Mouse (Mus musculus): Measurements from ENCODE around the gene Fam124a. TPM values are rescaled to one million over a fixed set of nuclear protein-coding genes. Genes with fewer than 3 reads are reported as not detected.
"Not testable (repeated sequence)": the region's sequence is repeated elsewhere in the genome, so short reads cannot be mapped to it uniquely, and the experiment has no call there.

Gene Fam124a
- polyA plus RNA-seq, 1 experiment from 2014 or later = 50.7 TPM

- no peak for ATAC-seq (replicated peaks)
Observed at GRCm38 (mm10) chr14:62553786-62554185, 1.8 kb upstream of the Fam124a start.

DNA sequence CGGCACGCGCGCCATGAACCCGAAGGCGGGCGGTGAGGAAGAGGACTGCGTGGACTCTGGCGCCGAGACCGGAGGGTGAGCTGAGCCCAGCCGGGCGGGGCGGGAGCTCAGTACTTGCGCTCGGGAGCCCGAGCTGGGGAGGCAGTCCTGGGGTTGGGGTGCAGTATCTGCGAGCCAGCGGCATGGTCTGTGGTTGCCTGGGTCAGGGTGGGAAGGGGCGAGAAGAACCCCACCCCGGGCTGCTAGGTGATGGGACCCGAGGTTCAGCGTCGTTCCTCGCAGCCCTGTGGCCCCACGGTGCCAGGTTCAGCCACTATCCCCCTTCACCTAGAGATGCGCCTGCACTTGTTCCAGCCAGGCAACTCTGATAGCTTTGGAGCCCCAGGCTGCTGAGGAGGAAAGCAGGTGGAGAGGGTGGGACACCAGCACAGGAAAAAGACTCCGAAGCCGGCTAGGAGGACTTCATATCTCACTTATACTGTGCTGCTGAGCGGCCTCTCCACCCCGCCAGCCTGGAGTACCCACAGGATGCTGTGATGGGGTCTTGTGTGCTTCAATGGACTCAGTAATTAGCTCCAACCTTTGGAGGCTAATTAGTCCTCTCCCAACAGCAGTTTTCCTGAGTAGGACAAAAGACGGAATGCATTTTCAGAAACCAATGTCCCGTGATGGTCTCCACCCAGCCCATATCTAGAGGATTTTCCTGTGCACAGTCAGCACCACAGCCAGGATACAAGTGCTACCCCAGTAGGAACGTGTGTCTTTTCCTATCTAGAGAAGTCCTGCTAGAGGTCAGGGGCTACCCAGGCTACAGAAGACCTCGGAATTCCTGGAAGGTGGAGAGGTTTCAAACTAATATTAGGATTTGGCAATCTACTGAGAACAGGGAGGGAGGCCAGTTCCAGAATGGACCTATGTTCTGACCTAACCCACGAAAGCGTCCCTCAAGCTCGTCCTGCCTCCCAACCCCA is 588 bp downstream of the Fam124a start:
- Histone ChIP-seq H3K36me3 (replicated peaks) (no peaks in the 10 kb centered on the region), H3K9me3 (no peaks in the 10 kb centered on the region), H3K4me2 (peak overlapping the region; percentile 90), H3K4me1 (peaks cover 30% of the 10 kb centered on the region), H3K27ac (peak overlapping the region; percentile 79), H3K27me3 (replicated peaks) (no peaks in the 10 kb centered on the region), H3K4me3 (peak overlapping the region; percentile 83), H3K9ac (peak overlapping the region; percentile 74)
- WGBS = 8% methylated on average over 36 of the region's 38 CpGs
- ATAC-seq (replicated peaks) = peak; percentile 85

More at GRCm38 (mm10) chr14:62553786-62554185, 1.8 kb upstream of the Fam124a start:
- no peak overlapping the region for H3K27ac ChIP-seq
- H3K4me2 ChIP-seq = no peak overlapping the region
- H3K27me3 ChIP-seq (replicated peaks) = no peaks in the 10 kb centered on the region
- no peak overlapping the region for H3K9ac ChIP-seq
- H3K9me3 ChIP-seq = no peaks in the 10 kb centered on the region
- H3K36me3 ChIP-seq (replicated peaks) = no peaks in the 10 kb centered on the region
- H3K4me1 ChIP-seq = peaks cover 28% of the 10 kb centered on the region
- 74% methylated on average over 5 of the region's 5 CpGs for WGBS
- no peak overlapping the region for H3K4me3 ChIP-seq

GRCm38 (mm10) chr14:62557111-62557510 is 1.6 kb downstream of the Fam124a start:
- Histone ChIP-seq H3K27ac (no peak overlapping the region), H3K4me2 (peak overlapping the region; percentile 90), H3K9me3 (no peaks in the 10 kb centered on the region), H3K36me3 (replicated peaks) (no peaks in the 10 kb centered on the region), H3K27me3 (replicated peaks) (no peaks in the 10 kb centered on the region), H3K4me1 (peaks cover 39% of the 10 kb centered on the region), H3K4me3 (peak overlapping the region; percentile 83), H3K9ac (no peak overlapping the region)
- 89% methylated on average over 3 of the region's 3 CpGs for WGBS
- ATAC-seq (replicated peaks) = no peak

GRCm38 (mm10) chr14:62561875-62562748 is 6.6 kb downstream of the Fam124a start:
- Histone ChIP-seq H3K9ac (no peak overlapping the region), H3K4me1 (peaks cover 39% of the 10 kb centered on the region), H3K4me2 (peak overlapping the region; percentile 31), H3K27ac (peak overlapping the region; percentile 63), H3K4me3 (no peak overlapping the region; the same call in 1 of the 2 replicates), H3K9me3 (no peaks in the 10 kb centered on the region), H3K27me3 (replicated peaks) (no peaks in the 10 kb centered on the region), H3K36me3 (replicated peaks) (no peaks in the 10 kb centered on the region)
- ATAC-seq (replicated peaks) = peak; percentile 81
- 27% methylated on average over 17 of the region's 17 CpGs for WGBS

GRCm38 (mm10) chr14:62563679-62564078 is 8.1 kb downstream of the Fam124a start:
- ATAC-seq (replicated peaks) = no peak
- 0 out of 2 replicates have a peak, but pooled peaks cover 2% of the 10 kb centered on the region for H3K36me3 ChIP-seq (replicated peaks)
- peaks cover 27% of the 10 kb centered on the region for H3K4me1 ChIP-seq
- H3K27ac ChIP-seq = no peak overlapping the region
- H3K27me3 ChIP-seq (replicated peaks) = no peaks in the 10 kb centered on the region
- H3K4me3 ChIP-seq = no peak overlapping the region
- 71% methylated on average over 7 of the region's 7 CpGs for WGBS
- H3K9me3 ChIP-seq = no peaks in the 10 kb centered on the region
- H3K4me2 ChIP-seq = no peak overlapping the region
- H3K9ac ChIP-seq = no peak overlapping the region

GRCm38 (mm10) chr14:62566821-62567220 is 11.3 kb downstream of the Fam124a start, which contains the start of gene Gm4131:
Gm4131 (minus strand) TSS chr14:62566921.
- not testable (repeated sequence) for H3K27me3 ChIP-seq (replicated peaks); H3K4me3 ChIP-seq; H3K4me2 ChIP-seq; H3K27ac ChIP-seq; H3K9me3 ChIP-seq; H3K36me3 ChIP-seq (replicated peaks); H3K9ac ChIP-seq; ATAC-seq (replicated peaks)
- WGBS = 49% methylated on average over 9 of the region's 9 CpGs
- H3K4me1 ChIP-seq = peaks cover 18% of the 10 kb centered on the region

GRCm38 (mm10) chr14:62569463-62569862 is 13.9 kb downstream of the Fam124a start:
- no peak overlapping the region for H3K9ac ChIP-seq
- 0 out of 2 replicates have a peak, but pooled peaks cover 2% of the 10 kb centered on the region for H3K36me3 ChIP-seq (replicated peaks)
- no peak overlapping the region for H3K27ac ChIP-seq
- H3K9me3 ChIP-seq = no peaks in the 10 kb centered on the region
- 92% methylated on average over 5 of the region's 5 CpGs for WGBS
- no peak overlapping the region for H3K4me2 ChIP-seq
- no peaks in the 10 kb centered on the region for H3K27me3 ChIP-seq (replicated peaks)
- H3K4me3 ChIP-seq = no peak overlapping the region
- H3K4me1 ChIP-seq = 0 out of 2 replicates have a peak, but pooled peaks cover 2% of the 10 kb centered on the region
- ATAC-seq (replicated peaks) = no peak

GRCm38 (mm10) chr14:62570299-62570698 is 14.8 kb downstream of the Fam124a start:
- Histone ChIP-seq H3K9me3 (no peaks in the 10 kb centered on the region), H3K4me1 (0 out of 2 replicates have a peak, but pooled peaks cover 2% of the 10 kb centered on the region), H3K27me3 (replicated peaks) (no peaks in the 10 kb centered on the region), H3K36me3 (replicated peaks) (0 out of 2 replicates have a peak, but pooled peaks cover 2% of the 10 kb centered on the region), H3K4me3 (no peak overlapping the region), H3K4me2 (no peak overlapping the region), H3K9ac (no peak overlapping the region), H3K27ac (no peak overlapping the region)
- no peak for ATAC-seq (replicated peaks)
- WGBS = 71% methylated on average over 4 of the region's 4 CpGs

GRCm38 (mm10) chr14:62573454-62573853 is 17.9 kb downstream of the Fam124a start:
- H3K4me1 ChIP-seq = 0 out of 2 replicates have a peak, but pooled peaks cover 2% of the 10 kb centered on the region
- no peaks in the 10 kb centered on the region for H3K27me3 ChIP-seq (replicated peaks)
- ATAC-seq (replicated peaks) = no peak
- 0% methylated on average over 2 of the region's 3 CpGs for WGBS
- no peak overlapping the region for H3K9ac ChIP-seq
- H3K36me3 ChIP-seq (replicated peaks) = no peaks in the 10 kb centered on the region
- no peaks in the 10 kb centered on the region for H3K9me3 ChIP-seq
- H3K4me2 ChIP-seq = no peak overlapping the region
- no peak overlapping the region for H3K27ac ChIP-seq
- no peak overlapping the region for H3K4me3 ChIP-seq

- no peak overlapping the region for H3K9ac ChIP-seq
- WGBS = 56% methylated on average over 6 of the region's 6 CpGs
- no peaks in the 10 kb centered on the region for H3K36me3 ChIP-seq (replicated peaks)
- H3K4me1 ChIP-seq = 0 out of 2 replicates have a peak, but pooled peaks cover 2% of the 10 kb centered on the region
- ATAC-seq (replicated peaks) = no peak
- H3K27me3 ChIP-seq (replicated peaks) = no peaks in the 10 kb centered on the region
- H3K4me2 ChIP-seq = no peak overlapping the region
- H3K27ac ChIP-seq = no peak overlapping the region
- no peak overlapping the region for H3K4me3 ChIP-seq
- H3K9me3 ChIP-seq = no peaks in the 10 kb centered on the region
Observed at GRCm38 (mm10) chr14:62574906-62575305, 19.4 kb downstream of the Fam124a start.

DNA sequence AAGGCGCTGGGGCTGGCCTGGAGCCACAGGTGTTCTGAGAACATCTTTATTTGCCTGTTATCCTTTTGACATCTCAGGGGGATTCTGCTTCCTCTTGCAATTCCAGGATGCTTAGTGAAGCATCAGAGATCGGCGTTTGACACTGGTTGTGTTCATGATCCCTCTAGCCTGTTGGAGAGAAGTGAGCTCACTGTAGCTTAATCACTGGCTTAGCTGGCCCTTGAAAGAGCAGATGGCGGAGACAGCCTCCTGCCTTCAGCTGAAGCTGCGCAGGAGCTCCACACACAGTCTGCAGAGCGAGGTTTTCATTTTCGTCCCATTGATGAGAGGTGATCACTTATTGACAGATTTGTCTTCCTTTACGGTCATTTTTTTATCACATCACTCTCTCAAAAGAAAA is 20.3 kb downstream of the Fam124a start:
- Histone ChIP-seq H3K9ac (no peak overlapping the region), H3K4me2 (no peak overlapping the region), H3K36me3 (replicated peaks) (no peaks in the 10 kb centered on the region), H3K4me1 (0 out of 2 replicates have a peak, but pooled peaks cover 2% of the 10 kb centered on the region), H3K9me3 (no peaks in the 10 kb centered on the region), H3K4me3 (no peak overlapping the region), H3K27ac (no peak overlapping the region), H3K27me3 (replicated peaks) (no peaks in the 10 kb centered on the region)
- ATAC-seq (replicated peaks) = no peak
- WGBS = 58% methylated on average over 8 of the region's 8 CpGs

DNA sequence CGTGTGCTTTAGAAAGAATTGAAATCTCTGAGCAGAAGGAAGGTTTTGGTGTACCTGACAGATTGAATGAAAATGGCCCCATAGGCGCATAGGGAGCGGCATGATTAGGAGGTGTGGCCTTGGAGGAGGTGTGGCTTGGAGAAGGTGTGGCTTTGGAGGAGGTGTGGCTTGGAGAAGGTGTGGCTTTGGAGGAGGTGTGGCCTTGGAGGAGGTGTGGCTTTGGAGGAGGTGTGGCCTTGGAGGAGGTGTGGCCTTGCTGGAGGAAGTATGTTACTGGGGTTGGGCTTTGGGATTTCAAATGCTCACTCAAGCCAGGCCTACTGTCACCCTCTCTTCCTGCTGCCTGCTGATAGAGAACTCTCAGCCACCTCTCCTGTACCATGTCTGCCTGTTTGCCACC is 25.4 kb downstream of the Fam124a start:
- Histone ChIP-seq H3K27me3 (replicated peaks) (no peaks in the 10 kb centered on the region), H3K36me3 (replicated peaks) (no peaks in the 10 kb centered on the region), H3K9me3 (no peaks in the 10 kb centered on the region), H3K4me3 (no peak overlapping the region), H3K4me2 (no peak overlapping the region), H3K9ac (no peak overlapping the region), H3K4me1 (peaks cover 30% of the 10 kb centered on the region), H3K27ac (no peak overlapping the region)
- 83% methylated on average over 3 of the region's 3 CpGs for WGBS
- ATAC-seq (replicated peaks) = no peak

All from midbrain, embryonic 15.5 days (tissue).